Mouse (Mus musculus): ENCODE results near the gene Gm20388. TPM values are rescaled to one million over a fixed set of nuclear protein-coding genes. Genes with fewer than 3 reads are reported as not detected.
A peak's percentile ranks its signal among the peaks of the same experiment; 100 is the strongest.

Gene Gm20388
- total RNA-seq, 2 experiments from 2014 or later = 11.4 to 18.1 TPM

- no peak for ATAC-seq (replicated peaks; ENCODE audit: low FRiP score, low TSS enrichment, poor library complexity, severe bottlenecking)
These were observed 2415.5 kb downstream of the Gm20388 start for GRCm38 (mm10) chr8:122326114-122326542.

- no peak for ATAC-seq (replicated peaks; ENCODE audit: low FRiP score, low TSS enrichment, poor library complexity, severe bottlenecking)
These were observed 2418.4 kb downstream of the Gm20388 start for GRCm38 (mm10) chr8:122329072-122329471.

- ATAC-seq (replicated peaks; ENCODE audit: low FRiP score, low TSS enrichment, poor library complexity, severe bottlenecking) = peak; percentile 46
These were observed 2419.1 kb downstream of the Gm20388 start for GRCm38 (mm10) chr8:122329553-122330239.

- ATAC-seq (replicated peaks; ENCODE audit: low FRiP score, low TSS enrichment, poor library complexity, severe bottlenecking) = peak; percentile 36
These were observed 2419.9 kb downstream of the Gm20388 start for GRCm38 (mm10) chr8:122330446-122331133.

GRCm38 (mm10) chr8:122331134-122331523, 2420.5 kb downstream of the Gm20388 start:
- ATAC-seq (replicated peaks; ENCODE audit: low FRiP score, low TSS enrichment, poor library complexity, severe bottlenecking) = no peak

GRCm38 (mm10) chr8:122332753-122333506, 2422.3 kb downstream of the Gm20388 start:
- ATAC-seq (replicated peaks; ENCODE audit: low FRiP score, low TSS enrichment, poor library complexity, severe bottlenecking) = 0 out of 2 replicates have a peak, but pooled peaks have one; percentile 11

GRCm38 (mm10) chr8:122333531-122333930, 2422.9 kb downstream of the Gm20388 start:
- no peak for ATAC-seq (replicated peaks; ENCODE audit: low FRiP score, low TSS enrichment, poor library complexity, severe bottlenecking)

GRCm38 (mm10) chr8:122334791-122335490, 2424.3 kb downstream of the Gm20388 start:
- no peak for ATAC-seq (replicated peaks; ENCODE audit: low FRiP score, low TSS enrichment, poor library complexity, severe bottlenecking)

GRCm38 (mm10) chr8:122335638-122336250, 2425.1 kb downstream of the Gm20388 start:
- no peak for ATAC-seq (replicated peaks; ENCODE audit: low FRiP score, low TSS enrichment, poor library complexity, severe bottlenecking)

- no peak for ATAC-seq (replicated peaks; ENCODE audit: low FRiP score, low TSS enrichment, poor library complexity, severe bottlenecking)
These were observed 2425.7 kb downstream of the Gm20388 start for GRCm38 (mm10) chr8:122336251-122336910.

- no peak for ATAC-seq (replicated peaks; ENCODE audit: low FRiP score, low TSS enrichment, poor library complexity, severe bottlenecking)
These were observed 2428.2 kb downstream of the Gm20388 start for GRCm38 (mm10) chr8:122338852-122339251.

- ATAC-seq (replicated peaks; ENCODE audit: low FRiP score, low TSS enrichment, poor library complexity, severe bottlenecking) = no peak
These were observed 2430.1 kb downstream of the Gm20388 start for GRCm38 (mm10) chr8:122340761-122341160.

- ATAC-seq (replicated peaks; ENCODE audit: low FRiP score, low TSS enrichment, poor library complexity, severe bottlenecking) = peak; percentile 18
These were observed 2431.1 kb downstream of the Gm20388 start for GRCm38 (mm10) chr8:122341790-122342189.

GRCm38 (mm10) chr8:122342362-122342761, 2431.7 kb downstream of the Gm20388 start:
- ATAC-seq (replicated peaks; ENCODE audit: low FRiP score, low TSS enrichment, poor library complexity, severe bottlenecking) = no peak

GRCm38 (mm10) chr8:122342806-122343209, 2432.2 kb downstream of the Gm20388 start:
- peak; percentile 40 for ATAC-seq (replicated peaks; ENCODE audit: low FRiP score, low TSS enrichment, poor library complexity, severe bottlenecking)

- no peak for ATAC-seq (replicated peaks; ENCODE audit: low FRiP score, low TSS enrichment, poor library complexity, severe bottlenecking)
These were observed 2432.7 kb downstream of the Gm20388 start for GRCm38 (mm10) chr8:122343341-122343740.

GRCm38 (mm10) chr8:122343758-122344157, 2433.1 kb downstream of the Gm20388 start:
- ATAC-seq (replicated peaks; ENCODE audit: low FRiP score, low TSS enrichment, poor library complexity, severe bottlenecking) = no peak

GRCm38 (mm10) chr8:122344219-122344618, 2433.6 kb downstream of the Gm20388 start:
- no peak for ATAC-seq (replicated peaks; ENCODE audit: low FRiP score, low TSS enrichment, poor library complexity, severe bottlenecking)

Measured in megakaryocyte-erythroid progenitor cell, adult 5-6 weeks (primary cell).